Mouse (Mus musculus) hindbrain, embryonic 11.5 days (tissue): ENCODE data around the gene Pold4. TPM values are rescaled to one million over a fixed set of nuclear protein-coding genes. Genes with fewer than 3 reads are reported as not detected.
"Not testable (repeated sequence)": the region's sequence is repeated elsewhere in the genome, so short reads cannot be mapped to it uniquely, and the experiment has no call there.

Experiments used
- ATAC-seq: fragments of 200-750 bp; cut with Nextera tagmentation; 2 replicates; pipeline ENCODE4 v1.8.0; 2017; ENCODE audit warnings: mild to moderate bottlenecking, moderate TSS enrichment, moderate library complexity; ENCODE audit not compliant: low FRiP score
- DNase-seq: peaks from one replicate; pipeline ENCODE4 v3.0.0-alpha.2; 2015; ENCODE audit warnings: low spot score
- H3K27ac ChIP-seq: fragments of 300-500 bp; sonication (generic); 2 replicates; pipeline ENCODE4 v1.5.1; 2014; ENCODE audit warnings: mild to moderate bottlenecking, low read depth, low read length
- H3K27me3 ChIP-seq: fragments of 300-500 bp; sonication (generic); 2 replicates; pipeline ENCODE4 v1.6.1; 2014; ENCODE audit warnings: mild to moderate bottlenecking, low read length, moderate library complexity, mixed read lengths; ENCODE audit not compliant: control insufficient read depth, insufficient read depth
- H3K36me3 ChIP-seq: fragments of 300-500 bp; sonication (generic); 2 replicates; pipeline ENCODE4 v1.6.1; 2014; ENCODE audit warnings: mild to moderate bottlenecking, low read length, moderate library complexity, mixed read lengths; ENCODE audit not compliant: control insufficient read depth, insufficient read depth
- H3K4me1 ChIP-seq: fragments of 300-500 bp; sonication (generic); replicated peaks from 2 replicates; pipeline ENCODE4 v1.6.1; 2014; ENCODE audit warnings: low read length, mixed read lengths; ENCODE audit not compliant: control insufficient read depth, insufficient read depth
- H3K4me2 ChIP-seq: fragments of 300-500 bp; sonication (generic); replicated peaks from 2 replicates; pipeline ENCODE4 v1.6.1; 2014; ENCODE audit warnings: mild to moderate bottlenecking, low read depth, low read length
- H3K4me3 ChIP-seq: fragments of 300-500 bp; sonication (generic); 2 replicates; pipeline ENCODE4 v1.5.1; 2014; ENCODE audit warnings: low read depth, low read length
- H3K9ac ChIP-seq: fragments of 300-500 bp; sonication (generic); 2 replicates; pipeline ENCODE4 v1.6.1; 2014; ENCODE audit warnings: low read depth, low read length
- H3K9me3 ChIP-seq: fragments of 300-500 bp; sonication (generic); 2 replicates; pipeline ENCODE4 v1.6.1; 2016; ENCODE audit warnings: low read length; ENCODE audit not compliant: control insufficient read depth
- WGBS: fragments of 180-500 bp; shearing (Covaris S2); extraction: QIAGEN DNeasy Blood & Tissue Kit; methylation state at CpG from one replicate; pipeline ENCODE4 v1.1.7; 2014; 5-methylcytosine and 5-hydroxymethylcytosine counted together
- polyA plus RNA-seq: library from polyadenylated mRNA; unstranded; fragments of >200 nt; fragmentation: Nextera tagmentation; extraction: Ambion mirVana; gene quantifications from 2 replicates; pipeline ENCODE4 v1.2.1, GENCODE M21; 2014

Pold4 gene
- polyA plus RNA-seq, 1 experiment from 2014 or later, result 17.9 TPM

- DNase-seq, H3K9ac ChIP-seq, H3K27ac ChIP-seq, H3K9me3 ChIP-seq, H3K4me3 ChIP-seq, H3K27me3 ChIP-seq, H3K36me3 ChIP-seq, ATAC-seq, H3K4me2 ChIP-seq, H3K4me1 ChIP-seq: not testable (repeated sequence)
- 61% methylated on average over 1 of the region's 1 CpGs for WGBS
Measured at GRCm38 (mm10) chr19:4248683-4249082, 17.0 kb downstream of the Pold4 start.

GRCm38 (mm10) chr19:4254230-4254629, 22.5 kb downstream of the Pold4 start:
- WGBS, result 88% methylated on average over 7 of the region's 7 CpGs

GRCm38 (mm10) chr19:4255583-4256162, 24.0 kb downstream of the Pold4 start:
- no peak for ATAC-seq
- no peak overlapping the region for H3K9ac ChIP-seq
- H3K27ac ChIP-seq, result no peak overlapping the region
- H3K36me3 ChIP-seq, result no peaks in the 10 kb centered on the region
- 0 out of 2 replicates have a peak, but pooled peaks cover 2% of the 10 kb centered on the region for H3K27me3 ChIP-seq
- H3K4me2 ChIP-seq, result no peak overlapping the region
- 70% methylated on average over 11 of the region's 11 CpGs for WGBS
- no peaks in the 10 kb centered on the region for H3K4me1 ChIP-seq
- DNase-seq, result no peak
- H3K9me3 ChIP-seq, result no peaks in the 10 kb centered on the region
- H3K4me3 ChIP-seq, result no peak overlapping the region

More at GRCm38 (mm10) chr19:4254230-4254629, 22.5 kb downstream of the Pold4 start:
- H3K36me3 ChIP-seq, result no peaks in the 10 kb centered on the region
- no peaks in the 10 kb centered on the region for H3K4me1 ChIP-seq
- no peak overlapping the region for H3K9ac ChIP-seq
- H3K27me3 ChIP-seq, result 0 out of 2 replicates have a peak, but pooled peaks cover 2% of the 10 kb centered on the region
- no peak overlapping the region for H3K4me2 ChIP-seq
- no peaks in the 10 kb centered on the region for H3K9me3 ChIP-seq
- H3K4me3 ChIP-seq, result no peak overlapping the region
- DNase-seq (no peak), ATAC-seq (no peak)
- H3K27ac ChIP-seq, result no peak overlapping the region

GRCm38 (mm10) chr19:4257216-4257896, 25.7 kb downstream of the Pold4 start:
- H3K4me2 ChIP-seq, result peak overlapping the region; percentile 71

GRCm38 (mm10) chr19:4257897-4258252, 26.2 kb downstream of the Pold4 start:
- WGBS, result 23% methylated on average over 12 of the region's 12 CpGs
- Histone ChIP-seq H3K4me2 (peak overlapping the region; percentile 31), H3K27me3 (0 out of 2 replicates have a peak, but pooled peaks cover 2% of the 10 kb centered on the region), H3K9me3 (no peaks in the 10 kb centered on the region), H3K27ac (no peak overlapping the region), H3K9ac (peak overlapping the region; percentile 51), H3K4me3 (peak overlapping the region; percentile 18), H3K4me1 (no peaks in the 10 kb centered on the region), H3K36me3 (no peaks in the 10 kb centered on the region)
- DNase-seq (no peak), ATAC-seq (no peak)

More at GRCm38 (mm10) chr19:4257216-4257896, 25.7 kb downstream of the Pold4 start:
- H3K36me3 ChIP-seq, result no peaks in the 10 kb centered on the region
- H3K9me3 ChIP-seq, result no peaks in the 10 kb centered on the region
- under 1% methylated on average over 41 of the region's 41 CpGs for WGBS
- peak overlapping the region; percentile 57 for H3K9ac ChIP-seq
- H3K4me1 ChIP-seq, result no peaks in the 10 kb centered on the region
- H3K27ac ChIP-seq, result no peak overlapping the region
- DNase-seq (peak; percentile 98), ATAC-seq (peak; percentile 94)
- H3K4me3 ChIP-seq, result peak overlapping the region; percentile 56
- H3K27me3 ChIP-seq, result 0 out of 2 replicates have a peak, but pooled peaks cover 2% of the 10 kb centered on the region

DNA sequence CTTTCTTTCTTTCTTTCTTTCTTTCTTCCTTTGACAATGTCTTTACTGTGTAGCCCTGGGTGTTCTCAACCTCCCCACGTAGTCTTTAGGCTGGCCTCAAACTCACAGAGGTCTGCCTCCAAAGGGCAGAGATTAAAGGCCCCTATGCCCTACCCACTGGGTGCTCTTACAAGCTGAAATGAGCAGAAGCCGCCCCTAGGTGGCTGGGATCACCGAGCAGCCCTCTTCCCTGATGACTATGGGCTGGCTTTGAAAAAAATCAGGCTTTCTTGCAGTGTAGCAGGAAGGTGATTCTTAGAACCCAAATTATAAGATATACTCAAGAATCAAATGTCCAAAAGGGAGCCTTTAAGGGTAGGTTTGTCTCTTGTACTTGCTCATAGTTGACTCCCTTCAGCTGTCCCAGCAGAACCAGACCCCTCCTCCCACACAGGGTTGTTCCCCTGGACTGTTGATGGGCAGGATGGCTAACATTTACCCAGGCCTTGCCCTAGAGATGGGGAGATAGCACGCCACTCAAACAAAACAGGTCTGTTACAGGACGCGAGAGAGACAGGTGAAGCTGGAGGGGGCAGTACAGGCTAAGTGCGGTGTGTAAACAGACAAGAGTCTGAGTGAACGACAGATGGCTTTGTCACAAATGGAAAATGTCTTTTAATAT, 29.5 kb downstream of the Pold4 start:
- Histone ChIP-seq H3K9me3 (no peaks in the 10 kb centered on the region), H3K4me1 (no peaks in the 10 kb centered on the region), H3K4me3 (no peak overlapping the region), H3K36me3 (no peaks in the 10 kb centered on the region), H3K9ac (no peak overlapping the region), H3K27ac (no peak overlapping the region), H3K4me2 (no peak overlapping the region), H3K27me3 (0 out of 2 replicates have a peak, but pooled peaks cover 2% of the 10 kb centered on the region)
- ATAC-seq (no peak), DNase-seq (no peak)
- 60% methylated on average over 8 of the region's 8 CpGs for WGBS

- Histone ChIP-seq H3K27ac (no peak overlapping the region), H3K27me3 (0 out of 2 replicates have a peak, but pooled peaks cover under 1% of the 10 kb centered on the region), H3K4me2 (no peak overlapping the region), H3K9ac (no peak overlapping the region), H3K4me3 (no peak overlapping the region), H3K4me1 (no peaks in the 10 kb centered on the region), H3K36me3 (no peaks in the 10 kb centered on the region), H3K9me3 (no peaks in the 10 kb centered on the region)
- ATAC-seq (no peak), DNase-seq (no peak)
- 74% methylated on average over 6 of the region's 6 CpGs for WGBS
Measured at GRCm38 (mm10) chr19:4262756-4263155, 31.1 kb downstream of the Pold4 start.

- Histone ChIP-seq H3K9me3 (no peaks in the 10 kb centered on the region), H3K36me3 (no peaks in the 10 kb centered on the region), H3K27ac (no peak overlapping the region), H3K4me2 (no peak overlapping the region), H3K9ac (no peak overlapping the region), H3K27me3 (peaks cover 10% of the 10 kb centered on the region), H3K4me3 (no peak overlapping the region), H3K4me1 (no peaks in the 10 kb centered on the region)
- 69% methylated on average over 14 of the region's 14 CpGs for WGBS
- ATAC-seq, result no peak
- DNase-seq, result no peak
Measured at GRCm38 (mm10) chr19:4263702-4264101, 32.0 kb downstream of the Pold4 start.
